Mouse (Mus musculus) CH12.LX (cell line): ENCODE data around the gene Ubap2.

Experiments used
- CHD2 ChIP-seq: IDR thresholded peaks from 2 replicates; pipeline ENCODE4 v1.6.1; 2011; ENCODE audit warnings: low read length, improper control_type of control experiment
- MYC ChIP-seq: IDR thresholded peaks from 2 replicates; pipeline ENCODE4 v1.6.1; 2011; ENCODE audit warnings: low read depth, mild to moderate bottlenecking, improper control_type of control experiment, low read length
- NRF1 ChIP-seq: IDR thresholded peaks from 2 replicates; pipeline ENCODE4 v1.6.1; 2014; ENCODE audit warnings: low read depth, mild to moderate bottlenecking, inconsistent platforms, low read length, improper control_type of control experiment, moderate library complexity

GRCm38 (mm10) chr4:41225412-41225811 lies 49.5 kb downstream of the Ubap2 start:
- no peak for TF ChIP-seq MYC
- no peak for TF ChIP-seq CHD2
- no peak for TF ChIP-seq NRF1
